In the genomic region with DNA sequence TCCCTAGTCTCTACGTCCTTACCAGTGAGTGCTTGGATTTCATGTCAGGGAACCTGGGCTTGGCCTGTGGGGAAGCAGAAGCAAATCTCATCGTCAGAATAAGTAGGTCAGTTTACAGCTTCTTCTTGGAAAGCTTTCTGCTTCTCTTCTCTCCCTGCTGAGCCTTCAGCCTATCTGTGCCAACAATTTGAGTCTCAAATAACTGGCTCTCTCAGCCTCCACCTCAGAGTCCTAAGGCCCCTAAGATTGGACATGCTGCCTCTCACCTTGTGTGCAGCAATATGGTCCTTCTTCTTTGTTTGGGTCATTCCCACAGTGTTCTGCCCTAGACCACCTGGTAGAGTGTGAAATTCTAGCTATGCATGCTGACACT, we compare ENCODE assay signal across 15 mouse cellular contexts.
DNase-seq lines count a peak whose midpoint lies in the region; ATAC-seq and TF ChIP-seq lines count a peak whose summit lies in the region.
"Had no signal": no experiment of that assay in that cellular context is flagged by ENCODE, and none has a peak within 500 bp of the region (broad histone marks: within the 10 kb centered on the region; RNA-seq: fewer than 3 reads in every experiment).

No protein-coding gene starts in this region.

- peak overlapping the region; percentile 97 for H3K27ac ChIP-seq in cerebellum, adult 2 months (ENCODE audit: insufficient read depth, low read length)
- H3K27ac ChIP-seq in liver, postnatal 0 days (ENCODE audit: low read depth), result no peak overlapping the region
- H3K27ac ChIP-seq: hindbrain, embryonic 12.5 days; kidney, postnatal 0 days; macrophage had no signal

- no peak overlapping the region for H3K4me2 ChIP-seq in liver, postnatal 0 days (ENCODE audit: low read depth, low read length)
- H3K4me2 ChIP-seq: hindbrain, embryonic 12.5 days; midbrain, embryonic 11.5 days had no signal

- no peaks in the 10 kb centered on the region for H3K9me3 ChIP-seq in liver, postnatal 0 days (ENCODE audit: low read length)
- H3K9me3 ChIP-seq: hindbrain, embryonic 12.5 days had no signal

- no peak for TF ChIP-seq POLR2A in cerebellum, adult 2 months (IDR thresholded peaks at IDR 0.05; ENCODE audit: borderline replicate concordance, insufficient read depth, low read length)

- H3K4me3 ChIP-seq in cerebellum, adult 2 months (replicated peaks; ENCODE audit: insufficient read depth, low read depth, low read length), result no peak overlapping the region
- H3K4me3 ChIP-seq in liver, postnatal 0 days (ENCODE audit: low read depth, low read length), result no peak overlapping the region
- H3K4me3 ChIP-seq: hindbrain, embryonic 12.5 days had no signal

- no peak for TF ChIP-seq EP300 in liver, postnatal 0 days (IDR thresholded peaks at IDR 0.05; ENCODE audit: low read depth)

- no peak for TF ChIP-seq CTCF in cerebellum, adult 2 months (IDR thresholded peaks at IDR 0.05; ENCODE audit: borderline replicate concordance, insufficient read depth, low read depth, low read length)
- no peak for TF ChIP-seq CTCF in liver, postnatal 0 days (IDR thresholded peaks at IDR 0.05; ENCODE audit: low read depth)

- no peak overlapping the region for H3K9ac ChIP-seq in liver, postnatal 0 days (replicated peaks)
- H3K9ac ChIP-seq: hindbrain, embryonic 12.5 days had no signal

- peaks cover 20% of the 10 kb centered on the region; the same call in 1 of the 2 replicates for H3K4me1 ChIP-seq in cerebellum, adult 2 months (ENCODE audit: control insufficient read depth, insufficient read depth, low read length)
- no peaks in the 10 kb centered on the region for H3K4me1 ChIP-seq in liver, postnatal 0 days (ENCODE audit: insufficient read depth)
- H3K4me1 ChIP-seq: hindbrain, embryonic 12.5 days had no signal

- no peaks in the 10 kb centered on the region for H3K27me3 ChIP-seq in cerebellum, adult 2 months (ENCODE audit: control insufficient read depth, insufficient read depth, low read length)
- no peaks in the 10 kb centered on the region for H3K27me3 ChIP-seq in liver, postnatal 0 days (ENCODE audit: insufficient read depth, low read length)
- H3K27me3 ChIP-seq: hindbrain, embryonic 12.5 days had no signal

- DNase-seq in right cerebral cortex, adult 18-20 months, result peak; percentile 17
- DNase-seq in right cerebral cortex, postnatal 4 days, result no peak
- peak; percentile 86 to 99 for DNase-seq in cerebellum, adult 2 months
- peak; percentile 1 for DNase-seq in left cerebral cortex, adult 11 months (ENCODE audit: low spot score)
- DNase-seq in kidney, postnatal 4 days, result no peak
- no peak for DNase-seq in liver, postnatal 0 days
- DNase-seq: gastrocnemius, postnatal 25 days; kidney, adult 11 months; lung, adult 2 months had no signal

- no peak for ATAC-seq in activated CD4-positive, CD25-positive, alpha-beta regulatory T cell, adult 4 months
- no peak for ATAC-seq in liver, postnatal 0 days
- ATAC-seq: forebrain, embryonic 14.5 days had no signal

- WGBS in cerebellum, adult 2 months, result 3% methylated on average over 2 of the region's 2 CpGs
- 46% methylated on average over 2 of the region's 2 CpGs for WGBS in liver, postnatal 0 days (ENCODE audit: insufficient replicate concordance)

- H3K36me3 ChIP-seq in liver, postnatal 0 days (replicated peaks; ENCODE audit: insufficient read depth, low read length), result no peaks in the 10 kb centered on the region
- H3K36me3 ChIP-seq: hindbrain, embryonic 12.5 days had no signal

Comparison
In these comparisons a context has a peak if more than half of its experiments do, and no peak if none do; other contexts are left out.
1. DNase-seq: peak in right cerebral cortex, adult 18-20 months (single experiment), cerebellum, adult 2 months (2 of 2) and left cerebral cortex, adult 11 months (single experiment); none in right cerebral cortex, postnatal 4 days (single experiment), kidney, postnatal 4 days (0 of 2) and liver, postnatal 0 days (single experiment).